Mouse (Mus musculus) midbrain, embryonic 11.5 days (tissue): Measurements from ENCODE around the gene Elavl1. TPM values are rescaled to one million over a fixed set of nuclear protein-coding genes. Genes with fewer than 3 reads are reported as not detected.
A peak's percentile ranks its signal among the peaks of the same experiment; 100 is the strongest.

Source experiments
- ATAC-seq: fragments of 200-750 bp; cut with Nextera tagmentation; 2 replicates; pipeline ENCODE4 v1.8.0; 2017; ENCODE audit warnings: moderate TSS enrichment, moderate library complexity; ENCODE audit not compliant: low FRiP score
- DNase-seq: peaks from one replicate; pipeline ENCODE4 v3.0.0; 2015; ENCODE audit warnings: low spot score; ENCODE audit errors: missing footprints
- H3K27ac ChIP-seq: fragments of 300-500 bp; sonication (generic); 2 replicates; pipeline ENCODE4 v1.5.1; 2014; ENCODE audit warnings: low read depth, low read length
- H3K27me3 ChIP-seq: fragments of 300-500 bp; sonication (generic); 2 replicates; pipeline ENCODE4 v1.6.1; 2014; ENCODE audit warnings: mild to moderate bottlenecking, low read length, moderate library complexity, mixed read lengths; ENCODE audit not compliant: control insufficient read depth, insufficient read depth
- H3K36me3 ChIP-seq: fragments of 300-500 bp; sonication (generic); 2 replicates; pipeline ENCODE4 v1.6.1; 2014; ENCODE audit warnings: mild to moderate bottlenecking, low read length, moderate library complexity, mixed read lengths; ENCODE audit not compliant: control insufficient read depth, insufficient read depth
- H3K4me1 ChIP-seq: fragments of 300-500 bp; sonication (generic); 2 replicates; pipeline ENCODE4 v1.6.1; 2014; ENCODE audit warnings: low read length; ENCODE audit not compliant: control insufficient read depth, insufficient read depth
- H3K4me2 ChIP-seq: fragments of 300-500 bp; sonication (generic); 2 replicates; pipeline ENCODE4 v1.6.1; 2014; ENCODE audit warnings: mild to moderate bottlenecking, moderate library complexity
- H3K4me3 ChIP-seq: fragments of 300-500 bp; sonication (generic); 2 replicates; pipeline ENCODE4 v1.5.1; 2014; ENCODE audit warnings: low read depth, low read length
- H3K9ac ChIP-seq: fragments of 300-500 bp; sonication (generic); 2 replicates; pipeline ENCODE4 v1.6.1; 2014; ENCODE audit warnings: low read length
- H3K9me3 ChIP-seq: fragments of 300-500 bp; sonication (generic); 2 replicates; pipeline ENCODE4 v1.6.1; 2016; ENCODE audit warnings: low read length; ENCODE audit not compliant: control insufficient read depth
- WGBS: fragments of 180-500 bp; shearing (Covaris S2); extraction: QIAGEN DNeasy Blood & Tissue Kit; methylation state at CpG from one replicate; pipeline ENCODE4 v1.1.7; 2014; 5-methylcytosine and 5-hydroxymethylcytosine counted together
- polyA plus RNA-seq: library from polyadenylated mRNA; unstranded; fragments of >200 nt; fragmentation: Nextera tagmentation; extraction: Ambion mirVana; gene quantifications from 2 replicates; pipeline ENCODE4 v1.2.1, GENCODE M21; 2014

Gene Elavl1
- polyA plus RNA-seq, 1 experiment from 2014 or later: 369 TPM

- WGBS: under 1% methylated on average over 39 of the region's 39 CpGs
- H3K27ac ChIP-seq: 0 out of 2 replicates have a peak within 1 kb of the TSS, but pooled peaks have one; percentile 25
- ATAC-seq: peak; percentile 99
- H3K9me3 ChIP-seq: no peaks in the 10 kb centered on the region
- 0 out of 2 replicates have a peak, but pooled peaks cover 3% of the 10 kb centered on the region for H3K36me3 ChIP-seq
- DNase-seq: peak; percentile 100
- H3K27me3 ChIP-seq: no peaks in the 10 kb centered on the region
- H3K4me1 ChIP-seq: peaks cover 3% of the 10 kb centered on the region; the same call in 1 of the 2 replicates
- peak within 1 kb of the TSS; percentile 77 for H3K9ac ChIP-seq
- H3K4me3 ChIP-seq: peak within 1 kb of the TSS; percentile 58
- peak within 1 kb of the TSS; percentile 64 for H3K4me2 ChIP-seq
Observed at GRCm38 (mm10) chr8:4275275-4276110, 49.7 kb downstream of the Elavl1 start, which contains the start of gene Timm44. Gene Timm44 (minus strand): TSS chr8:4275913.

GRCm38 (mm10) chr8:4269609-4270008 lies 55.6 kb downstream of the Elavl1 start:
- no peak for ATAC-seq
- no peak for DNase-seq
- H3K4me1 ChIP-seq: no peaks in the 10 kb centered on the region
- H3K4me3 ChIP-seq: no peak overlapping the region
- H3K9ac ChIP-seq: no peak overlapping the region
- H3K27ac ChIP-seq: no peak overlapping the region
- H3K9me3 ChIP-seq: no peaks in the 10 kb centered on the region
- H3K4me2 ChIP-seq: no peak overlapping the region
- 89% methylated on average over 6 of the region's 6 CpGs for WGBS
- no peaks in the 10 kb centered on the region for H3K27me3 ChIP-seq
- peaks cover 19% of the 10 kb centered on the region for H3K36me3 ChIP-seq

GRCm38 (mm10) chr8:4267627-4268026 lies 57.6 kb downstream of the Elavl1 start:
- H3K9ac ChIP-seq: no peak overlapping the region
- no peaks in the 10 kb centered on the region for H3K27me3 ChIP-seq
- H3K9me3 ChIP-seq: no peaks in the 10 kb centered on the region
- ATAC-seq (peak; percentile 69; the same call in 1 of the 2 replicates), DNase-seq (peak; percentile 72)
- no peak overlapping the region for H3K27ac ChIP-seq
- H3K36me3 ChIP-seq: peaks cover 19% of the 10 kb centered on the region
- no peaks in the 10 kb centered on the region for H3K4me1 ChIP-seq
- 77% methylated on average over 15 of the region's 15 CpGs for WGBS
- no peak overlapping the region for H3K4me2 ChIP-seq
- no peak overlapping the region for H3K4me3 ChIP-seq

GRCm38 (mm10) chr8:4265160-4265914 lies 59.9 kb downstream of the Elavl1 start:
- Histone ChIP-seq H3K4me2 (no peak overlapping the region), H3K9ac (no peak overlapping the region), H3K27ac (no peak overlapping the region), H3K4me3 (no peak overlapping the region), H3K27me3 (no peaks in the 10 kb centered on the region), H3K4me1 (no peaks in the 10 kb centered on the region), H3K9me3 (no peaks in the 10 kb centered on the region), H3K36me3 (peaks cover 21% of the 10 kb centered on the region)
- DNase-seq (peak; percentile 8), ATAC-seq (no peak)
- 93% methylated on average over 15 of the region's 15 CpGs for WGBS

- WGBS: 84% methylated on average over 8 of the region's 8 CpGs
- DNase-seq: no peak
- peaks cover 18% of the 10 kb centered on the region for H3K36me3 ChIP-seq
- no peaks in the 10 kb centered on the region for H3K9me3 ChIP-seq
- peaks cover 7% of the 10 kb centered on the region for H3K4me1 ChIP-seq
- no peak overlapping the region for H3K27ac ChIP-seq
- no peak for ATAC-seq
- H3K4me2 ChIP-seq: no peak overlapping the region
- H3K9ac ChIP-seq: no peak overlapping the region
- no peak overlapping the region for H3K4me3 ChIP-seq
- no peaks in the 10 kb centered on the region for H3K27me3 ChIP-seq
Observed at GRCm38 (mm10) chr8:4263105-4263791, 62.0 kb downstream of the Elavl1 start.

GRCm38 (mm10) chr8:4259805-4260170 lies 65.4 kb downstream of the Elavl1 start:
- ATAC-seq (no peak), DNase-seq (peak; percentile 76)
- peaks cover 14% of the 10 kb centered on the region; the same call in 1 of the 2 replicates for H3K36me3 ChIP-seq
- peak overlapping the region; percentile 92 for H3K27ac ChIP-seq
- no peak overlapping the region for H3K4me3 ChIP-seq
- no peaks in the 10 kb centered on the region for H3K27me3 ChIP-seq
- no peak overlapping the region for H3K4me2 ChIP-seq
- H3K9me3 ChIP-seq: no peaks in the 10 kb centered on the region
- 84% methylated on average over 4 of the region's 4 CpGs for WGBS
- no peak overlapping the region; the same call in 1 of the 2 replicates for H3K9ac ChIP-seq
- H3K4me1 ChIP-seq: peaks cover 17% of the 10 kb centered on the region

- H3K36me3 ChIP-seq: peaks cover 11% of the 10 kb centered on the region; the same call in 1 of the 2 replicates
- ATAC-seq: peak; percentile 93
- 7% methylated on average over 27 of the region's 33 CpGs for WGBS
Observed at GRCm38 (mm10) chr8:4259125-4259804, 65.9 kb downstream of the Elavl1 start, which contains the start of gene Ctxn1. Gene Ctxn1 (minus strand): TSS chr8:4259274.

GRCm38 (mm10) chr8:4258678-4259077 lies 66.5 kb downstream of the Elavl1 start:
- DNase-seq (no peak), ATAC-seq (peak; percentile 84)
- Histone ChIP-seq H3K27me3 (no peaks in the 10 kb centered on the region), H3K4me1 (peaks cover 22% of the 10 kb centered on the region), H3K4me2 (peak overlapping the region; percentile 69), H3K9me3 (no peaks in the 10 kb centered on the region), H3K27ac (peak overlapping the region; percentile 92), H3K4me3 (peak overlapping the region; percentile 87), H3K36me3 (peaks cover 11% of the 10 kb centered on the region; the same call in 1 of the 2 replicates), H3K9ac (peak overlapping the region; percentile 96)
- under 1% methylated on average over 28 of the region's 32 CpGs for WGBS

More at GRCm38 (mm10) chr8:4259125-4259804, 65.9 kb downstream of the Elavl1 start, which contains the start of gene Ctxn1:
- Histone ChIP-seq H3K9ac (peak within 1 kb of the TSS; percentile 96), H3K27me3 (no peaks in the 10 kb centered on the region), H3K4me3 (peak within 1 kb of the TSS; percentile 87), H3K4me1 (peaks cover 18% of the 10 kb centered on the region), H3K4me2 (peak within 1 kb of the TSS; percentile 69), H3K27ac (peak within 1 kb of the TSS; percentile 92), H3K9me3 (no peaks in the 10 kb centered on the region)
- peak; percentile 100 for DNase-seq
